Mouse (Mus musculus): ENCODE results near the gene Gstm2. TPM values are rescaled to one million over a fixed set of nuclear protein-coding genes. Genes with fewer than 3 reads are reported as not detected.
"Not testable (repeated sequence)": the region's sequence is repeated elsewhere in the genome, so short reads cannot be mapped to it uniquely, and the experiment has no call there.

Gene Gstm2
- total RNA-seq, 2 experiments from 2014 or later = 0.44 to 0.62 TPM

DNA sequence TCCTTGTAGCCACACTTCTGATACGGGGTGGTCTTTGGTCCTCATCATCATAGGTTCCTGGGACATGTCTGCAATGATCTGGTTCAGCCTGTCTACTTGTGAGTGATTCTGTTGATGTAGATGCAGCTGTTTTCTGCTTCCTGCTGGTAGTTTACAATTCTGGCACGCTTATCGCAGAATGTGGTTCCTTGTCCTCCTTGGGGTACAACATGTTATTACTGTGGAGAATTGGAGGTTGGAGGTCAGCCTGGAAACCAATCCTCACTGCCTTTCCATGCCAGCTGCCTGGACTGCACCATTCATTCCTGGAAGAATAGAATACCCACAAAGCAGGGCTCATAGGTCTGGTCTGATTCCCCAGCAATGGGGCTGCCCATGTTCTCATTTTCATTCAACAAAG is 13.2 kb upstream of the Gstm2 start:
- no peak for ATAC-seq (ENCODE audit: poor library complexity, severe bottlenecking)

DNA sequence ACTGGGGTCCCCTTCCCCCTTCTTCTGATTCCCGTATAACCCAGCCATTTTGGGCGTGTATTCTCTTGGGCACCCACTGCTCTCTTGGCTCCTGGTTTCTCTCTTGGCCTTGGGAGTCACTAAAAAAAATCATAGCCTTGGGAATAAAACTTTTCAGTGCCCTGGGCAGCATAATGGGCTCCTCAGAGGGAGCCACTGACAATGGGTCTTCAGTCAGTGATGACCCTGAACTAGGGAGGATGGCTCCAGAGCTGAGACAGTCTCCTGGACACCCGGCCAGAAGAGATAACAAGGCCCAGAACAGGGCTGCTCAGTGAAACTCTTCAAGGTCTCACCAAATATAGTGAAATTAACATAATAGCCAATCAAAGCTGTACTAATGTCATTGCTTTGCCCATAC is 12.3 kb upstream of the Gstm2 start:
- ATAC-seq (ENCODE audit: poor library complexity, severe bottlenecking) = no peak

- ATAC-seq (ENCODE audit: poor library complexity, severe bottlenecking) = no peak
Observed at GRCm38 (mm10) chr3:107996576-107996975, 10.3 kb upstream of the Gstm2 start.

DNA sequence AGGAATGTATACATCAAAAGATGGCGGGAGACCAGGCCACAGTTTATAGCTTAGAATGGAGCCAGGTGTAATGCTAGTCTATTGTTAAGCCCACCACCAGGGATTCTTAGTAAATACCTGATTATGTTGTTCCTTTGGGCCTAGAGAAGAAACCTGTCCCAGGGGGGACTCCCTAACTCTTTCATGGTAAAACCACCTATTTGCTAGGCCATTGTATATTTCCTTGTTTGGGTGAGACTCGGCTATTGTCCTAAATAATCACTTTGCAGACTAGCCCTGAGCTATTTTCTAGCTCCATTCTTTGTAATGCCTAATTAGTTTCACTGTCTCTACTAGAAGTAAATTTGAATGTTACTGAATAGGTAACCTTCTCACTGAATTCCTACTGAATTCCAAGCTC is 9.7 kb upstream of the Gstm2 start:
- not testable (repeated sequence) for ATAC-seq (ENCODE audit: poor library complexity, severe bottlenecking)

DNA sequence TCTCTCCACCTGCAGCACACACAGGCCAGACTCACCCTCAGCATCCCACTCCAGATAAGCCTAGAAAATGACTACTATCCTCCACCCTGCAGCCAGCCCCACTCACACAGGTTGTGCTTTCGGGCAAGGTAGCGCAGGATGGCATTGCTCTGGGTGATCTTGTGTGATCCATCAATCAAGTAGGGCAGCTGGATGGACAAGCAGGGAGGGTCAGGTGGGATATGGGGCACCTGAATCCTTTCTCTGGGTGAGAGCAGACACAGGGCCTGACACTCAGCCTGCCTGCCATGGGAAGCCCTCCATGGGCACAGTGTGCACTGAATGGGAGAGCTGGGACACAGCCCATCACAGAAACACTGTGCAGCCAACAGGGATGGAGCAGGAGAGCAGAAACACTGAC is 1.1 kb downstream of the Gstm2 start:
- not testable (repeated sequence) for ATAC-seq (ENCODE audit: poor library complexity, severe bottlenecking)

- ATAC-seq (ENCODE audit: poor library complexity, severe bottlenecking) = no peak
Observed at GRCm38 (mm10) chr3:107984471-107984870, 1.8 kb downstream of the Gstm2 start.

- ATAC-seq (ENCODE audit: poor library complexity, severe bottlenecking) = 0 out of 2 replicates have a peak, but pooled peaks have one; percentile 30
Observed at GRCm38 (mm10) chr3:107983771-107984170, 2.5 kb downstream of the Gstm2 start.

DNA sequence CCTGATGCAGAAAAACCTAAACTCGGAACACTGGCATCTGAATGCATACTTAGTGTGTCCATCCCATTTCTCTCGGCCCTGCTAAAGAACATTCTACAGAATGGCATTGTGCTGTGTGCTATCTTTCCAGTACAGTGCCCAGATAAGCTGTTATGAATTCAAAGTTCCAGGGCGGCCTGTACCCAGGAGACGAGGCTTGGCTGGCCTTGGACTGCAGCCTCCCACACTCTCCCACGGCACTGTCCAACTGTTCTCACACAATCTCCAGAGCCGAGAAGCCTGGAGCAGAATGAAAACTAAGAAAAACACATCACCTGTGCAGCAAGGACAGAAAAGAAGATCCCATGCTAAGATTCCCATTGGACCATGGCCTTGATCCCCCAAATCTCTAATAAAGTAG is 3.5 kb downstream of the Gstm2 start:
- no peak for ATAC-seq (ENCODE audit: poor library complexity, severe bottlenecking)

DNA sequence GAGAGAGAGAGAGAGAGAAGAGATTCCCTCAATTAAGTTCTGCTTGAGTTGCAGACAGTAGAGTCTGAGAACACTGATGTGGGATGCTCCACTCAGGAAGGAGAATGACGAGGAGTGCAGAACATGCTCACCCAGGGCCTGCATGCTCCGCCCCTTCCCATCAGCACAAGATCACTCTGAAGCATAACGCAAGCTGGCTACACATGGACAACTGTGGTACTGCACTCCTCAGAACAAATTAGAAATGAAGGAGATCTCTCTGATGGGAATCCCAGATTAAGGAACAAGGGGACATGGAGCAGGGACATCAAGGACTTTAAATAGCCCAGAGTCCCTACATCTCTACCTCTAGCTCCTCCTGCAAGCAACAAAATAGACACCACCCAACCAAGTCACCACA is 5.0 kb downstream of the Gstm2 start:
- no peak for ATAC-seq (ENCODE audit: poor library complexity, severe bottlenecking)

DNA sequence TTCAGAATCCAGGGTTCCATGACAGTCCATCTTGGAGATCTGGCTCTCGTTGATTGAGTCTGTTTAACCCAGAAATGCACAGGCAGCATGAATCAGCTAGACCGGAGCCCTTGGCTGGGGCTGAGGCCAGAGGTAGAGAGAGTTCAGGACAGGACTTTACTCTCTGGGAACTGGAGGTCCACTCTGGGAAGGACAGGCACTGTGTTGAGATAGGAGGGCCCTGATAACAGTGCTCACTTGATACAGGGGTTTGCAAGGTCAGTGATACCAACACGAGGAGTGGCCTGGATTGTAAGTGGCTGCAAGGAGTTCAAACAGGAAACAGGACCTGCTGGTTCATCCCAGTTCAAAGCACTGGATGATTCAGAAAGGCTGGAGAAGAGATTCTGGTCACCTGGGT is 8.6 kb downstream of the Gstm2 start:
- ATAC-seq (ENCODE audit: poor library complexity, severe bottlenecking) = no peak

- no peak for ATAC-seq (ENCODE audit: poor library complexity, severe bottlenecking)
Observed at GRCm38 (mm10) chr3:107974237-107974636, 12.0 kb downstream of the Gstm2 start.

GRCm38 (mm10) chr3:107972070-107972469 is 14.2 kb downstream of the Gstm2 start:
- ATAC-seq (ENCODE audit: poor library complexity, severe bottlenecking) = no peak

DNA sequence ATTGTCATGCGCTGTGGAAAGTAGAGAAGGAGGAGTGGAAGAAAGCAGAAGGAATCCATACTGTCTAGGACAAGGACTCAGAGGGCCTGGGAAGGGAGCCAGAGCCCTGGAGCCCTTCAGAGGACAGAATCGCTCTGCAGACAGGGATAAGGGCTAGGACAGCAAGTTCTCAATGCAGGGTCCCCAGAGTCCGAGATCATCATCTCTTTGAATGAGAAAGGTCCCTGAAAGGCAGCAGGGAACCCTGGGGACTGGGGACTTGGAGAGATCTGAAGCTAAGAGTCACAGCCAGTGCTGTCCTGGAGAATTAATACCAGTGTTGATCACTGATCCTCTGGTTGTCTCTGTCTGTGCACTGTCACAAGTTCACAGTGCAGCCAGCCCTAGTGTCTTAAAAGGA is 15.2 kb downstream of the Gstm2 start:
- not testable (repeated sequence) for ATAC-seq (ENCODE audit: poor library complexity, severe bottlenecking)

DNA sequence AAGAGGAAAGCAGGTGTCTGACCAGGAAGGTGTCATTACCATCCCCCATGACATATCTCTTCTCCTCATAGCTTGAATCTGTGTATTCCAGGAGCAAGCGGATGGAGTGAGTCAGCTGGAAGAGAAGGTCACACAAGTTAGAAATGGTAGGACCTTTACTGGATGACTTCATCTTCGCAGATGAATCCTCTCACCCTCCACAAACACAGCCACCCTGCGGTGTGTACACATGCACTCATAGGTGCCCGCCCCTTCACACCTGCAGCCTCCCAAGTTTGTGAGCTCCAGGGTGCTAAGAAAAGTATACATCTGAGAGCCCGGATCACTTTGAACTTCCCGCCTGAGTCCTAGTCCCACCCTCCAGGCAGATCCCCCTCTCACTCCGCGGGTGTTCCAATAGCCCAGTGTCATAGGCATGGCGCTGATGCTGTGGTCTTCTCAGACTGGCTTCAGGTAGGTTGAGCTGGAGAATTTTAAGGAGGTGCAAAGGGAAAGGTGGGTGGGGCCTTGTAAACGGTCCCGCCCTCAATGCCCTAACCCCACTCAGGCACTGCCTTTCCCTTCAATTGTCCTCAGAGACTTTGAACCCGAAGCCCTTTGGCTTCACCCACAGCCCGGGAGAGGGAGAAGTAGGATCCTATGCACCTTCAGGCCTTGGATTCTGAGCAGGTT is 17.4 kb downstream of the Gstm2 start, which contains the start of gene Gstm3:
Gstm3 (minus strand) TSS at position 560 of the 672 bp plus-strand sequence.
- no peak for ATAC-seq (ENCODE audit: poor library complexity, severe bottlenecking)

DNA sequence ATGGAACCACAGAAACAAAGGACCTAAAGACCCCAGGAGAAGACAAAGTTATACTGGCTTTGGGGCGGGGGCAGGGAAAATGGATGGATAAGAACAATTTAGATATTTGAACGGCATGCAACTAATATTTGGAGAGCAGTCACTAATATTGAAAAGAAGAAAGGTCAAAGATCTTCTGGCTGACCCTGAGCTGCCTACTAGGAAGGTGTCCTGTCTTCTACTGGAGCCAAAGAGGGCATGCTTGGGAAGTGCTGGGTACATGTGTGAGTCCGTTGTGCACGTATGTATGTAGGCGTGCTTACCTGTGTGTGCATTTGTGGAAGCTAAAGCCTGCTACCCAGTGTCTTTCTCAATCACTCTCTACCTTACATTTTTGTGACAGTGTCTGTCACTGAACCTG is 19.6 kb downstream of the Gstm2 start:
- ATAC-seq (ENCODE audit: poor library complexity, severe bottlenecking) = no peak

DNA sequence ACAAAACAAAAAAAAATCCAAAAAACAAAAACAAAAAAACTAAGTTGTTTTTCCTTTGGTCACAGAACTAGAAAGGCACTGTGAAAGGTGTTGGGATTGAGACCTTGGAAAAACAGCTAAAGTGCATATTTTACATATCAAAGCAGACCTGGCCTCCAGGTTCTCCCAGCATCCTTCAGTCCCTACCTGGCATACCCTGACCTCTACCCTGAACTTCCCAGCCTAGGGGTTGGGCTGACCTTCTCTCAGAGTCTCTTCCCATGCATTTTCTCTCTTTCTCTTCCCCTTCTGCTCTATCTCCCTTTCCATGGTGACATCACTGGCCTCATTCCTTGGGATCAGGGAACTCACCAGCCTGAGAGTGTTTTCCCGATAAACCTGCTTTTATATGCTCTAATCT is 20.7 kb downstream of the Gstm2 start:
- ATAC-seq (ENCODE audit: poor library complexity, severe bottlenecking) = no peak

DNA sequence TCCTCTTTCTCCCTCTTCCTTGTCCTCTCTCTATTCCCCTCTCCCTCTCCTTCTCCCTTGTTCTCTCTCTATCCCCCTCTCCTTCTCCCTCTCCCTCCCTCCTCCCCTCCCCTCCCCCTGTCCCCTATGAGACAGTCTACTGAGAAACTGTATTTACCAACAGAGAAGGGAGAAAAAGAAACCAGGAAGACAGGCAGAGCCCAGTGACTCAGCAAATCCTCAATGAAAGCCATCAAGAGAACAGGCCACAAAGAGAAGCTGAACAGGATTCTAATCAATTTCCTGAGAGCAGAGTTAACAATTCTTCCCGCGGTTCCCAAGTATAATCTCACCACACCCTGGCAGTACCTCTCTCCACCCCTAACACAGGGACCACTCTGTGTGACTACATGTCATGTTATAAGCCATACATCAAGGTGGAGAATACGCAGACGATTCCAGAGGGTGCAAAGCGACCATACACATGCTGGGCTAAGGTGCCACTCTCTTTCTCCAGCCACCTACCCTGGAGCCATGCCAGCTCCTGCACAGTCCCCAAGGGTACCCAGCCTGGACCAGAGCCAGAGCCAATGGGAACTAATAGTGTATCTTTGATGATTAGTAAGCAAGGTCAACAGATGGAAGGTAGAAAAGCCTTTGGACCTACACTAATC is 21.5 kb downstream of the Gstm2 start:
- peak; percentile 63 for ATAC-seq (ENCODE audit: poor library complexity, severe bottlenecking)

DNA sequence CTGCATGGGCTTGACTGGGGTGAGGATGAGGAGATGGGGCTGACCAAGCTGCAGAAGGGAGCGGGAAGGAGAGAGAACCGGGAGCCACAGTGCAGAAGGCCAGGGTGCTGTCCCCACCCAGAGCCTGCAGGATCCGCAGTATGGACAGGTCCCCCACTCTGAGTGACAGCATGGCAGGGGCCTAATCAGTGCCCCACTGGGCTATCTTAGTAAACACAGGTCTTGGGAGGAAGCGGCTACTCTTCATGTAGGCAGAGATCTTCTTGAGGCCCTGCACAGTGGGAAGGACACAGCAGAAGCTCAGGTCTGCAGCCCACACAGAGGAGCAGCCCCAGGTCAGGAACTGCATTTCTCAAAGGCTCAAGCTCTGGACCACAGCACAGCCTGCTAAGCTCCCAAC is 22.2 kb downstream of the Gstm2 start:
- peak; percentile 35 for ATAC-seq (ENCODE audit: poor library complexity, severe bottlenecking)

DNA sequence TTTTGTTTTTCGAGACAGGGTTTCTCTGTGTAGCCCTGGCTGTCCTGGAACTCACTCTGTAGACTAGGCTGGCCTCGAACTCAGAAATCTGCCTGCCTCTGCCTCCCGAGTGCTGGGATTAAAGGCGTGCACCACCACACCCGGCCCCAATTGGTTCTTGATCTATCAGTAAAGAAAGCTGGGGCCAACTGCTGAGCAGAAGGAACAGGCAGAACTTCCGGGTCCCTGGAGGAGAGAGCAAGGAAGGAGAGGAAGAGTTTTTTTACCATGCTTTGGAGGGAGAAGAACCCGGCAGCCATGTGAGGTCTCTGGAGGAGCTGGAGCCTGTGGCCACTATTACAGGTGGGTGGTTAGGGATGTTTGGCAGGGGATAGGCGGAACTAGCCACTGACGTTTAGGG is 31.0 kb downstream of the Gstm2 start:
- not testable (repeated sequence) for ATAC-seq (ENCODE audit: poor library complexity, severe bottlenecking)

- no peak for ATAC-seq (ENCODE audit: poor library complexity, severe bottlenecking)
Observed at GRCm38 (mm10) chr3:107953906-107954305, 32.3 kb downstream of the Gstm2 start.

DNA sequence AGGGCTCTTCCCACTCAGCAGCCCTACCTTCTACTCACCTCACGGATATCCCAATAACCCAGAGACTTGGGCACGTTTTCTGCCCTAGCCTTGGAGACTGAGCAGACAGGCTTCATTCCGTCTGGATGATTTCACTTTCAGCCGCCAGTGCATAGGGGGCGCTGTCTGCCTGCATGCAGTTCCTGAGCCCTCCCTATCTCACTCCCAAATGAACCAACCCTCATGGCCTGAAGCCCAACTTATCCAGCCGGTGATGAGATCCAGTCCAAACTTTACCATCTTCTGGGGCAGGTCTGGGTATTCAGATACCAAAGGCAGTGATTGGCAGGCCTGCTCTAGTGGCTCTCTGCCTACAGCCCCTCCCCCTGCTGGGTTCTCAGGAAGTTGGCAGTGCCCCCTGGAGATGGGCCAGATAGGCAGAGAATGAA is 32.9 kb downstream of the Gstm2 start:
- ATAC-seq (ENCODE audit: poor library complexity, severe bottlenecking) = peak; percentile 89

- ATAC-seq (ENCODE audit: poor library complexity, severe bottlenecking) = no peak
Observed at GRCm38 (mm10) chr3:107950531-107950930, 35.7 kb downstream of the Gstm2 start.

Measured in megakaryocyte, adult 5-6 weeks (primary cell).